Mouse (Mus musculus) heart, embryonic 15.5 days (tissue): ENCODE data around the gene Snapin. TPM values are rescaled to one million over a fixed set of nuclear protein-coding genes. Genes with fewer than 3 reads are reported as not detected.
A peak's percentile ranks its signal among the peaks of the same experiment; 100 is the strongest.

Source experiments
- ATAC-seq: fragments of 200-750 bp; cut with Nextera tagmentation; replicated peaks from 2 replicates; pipeline ENCODE4 v1.8.0; 2017; ENCODE audit warnings: low read depth, moderate TSS enrichment; ENCODE audit not compliant: insufficient number of reproducible peaks, insufficient read depth, low FRiP score
- H3K27ac ChIP-seq: fragments of 300-500 bp; sonication (generic); 2 replicates; pipeline ENCODE4 v1.5.1; 2015; ENCODE audit warnings: mild to moderate bottlenecking, inconsistent platforms
- H3K27me3 ChIP-seq: fragments of 300-500 bp; sonication (generic); 2 replicates; pipeline ENCODE4 v1.6.1; 2015; ENCODE audit warnings: inconsistent platforms
- H3K36me3 ChIP-seq: fragments of 300-500 bp; sonication (generic); 2 replicates; pipeline ENCODE4 v1.6.1; 2015; ENCODE audit warnings: mild to moderate bottlenecking, inconsistent platforms
- H3K4me1 ChIP-seq: fragments of 300-500 bp; sonication (generic); replicated peaks from 2 replicates; pipeline ENCODE4 v1.6.1; 2015; ENCODE audit warnings: inconsistent platforms
- H3K4me2 ChIP-seq: fragments of 300-500 bp; sonication (generic); 2 replicates; pipeline ENCODE4 v1.6.1; 2015; ENCODE audit warnings: inconsistent platforms, mild to moderate bottlenecking, moderate library complexity
- H3K4me3 ChIP-seq: fragments of 300-500 bp; sonication (generic); 2 replicates; pipeline ENCODE4 v1.5.1; 2015; ENCODE audit warnings: mild to moderate bottlenecking, inconsistent platforms
- H3K9ac ChIP-seq: fragments of 300-500 bp; sonication (generic); 2 replicates; pipeline ENCODE4 v1.6.1; 2015; ENCODE audit warnings: mild to moderate bottlenecking, inconsistent platforms
- H3K9me3 ChIP-seq: fragments of 300-500 bp; sonication (generic); replicated peaks from 2 replicates; pipeline ENCODE4 v1.6.1; 2016; ENCODE audit warnings: inconsistent platforms
- WGBS: fragments of 180-500 bp; shearing (Covaris S2); methylation state at CpG from one replicate; pipeline ENCODE4 v1.1.7; 2015; ENCODE audit warnings: mixed read lengths; 5-methylcytosine and 5-hydroxymethylcytosine counted together
- polyA plus RNA-seq: library from polyadenylated mRNA; unstranded; fragments of >200 nt; fragmentation: Nextera tagmentation; extraction: Ambion mirVana; gene quantifications from 2 replicates; pipeline ENCODE4 v1.2.1, GENCODE M21; 2015

The Snapin gene
- polyA plus RNA-seq, 1 experiment from 2014 or later: 71.5 TPM

GRCm38 (mm10) chr3:90515242-90515641, 24.4 kb upstream of the Snapin start:
- H3K36me3 ChIP-seq: no peaks in the 10 kb centered on the region; the same call in none of the 2 replicates
- H3K4me2 ChIP-seq: peak overlapping the region; percentile 93
- peak overlapping the region; percentile 89 for H3K27ac ChIP-seq
- no peak for ATAC-seq
- H3K27me3 ChIP-seq: no peaks in the 10 kb centered on the region
- peaks cover 29% of the 10 kb centered on the region for H3K4me1 ChIP-seq
- peak overlapping the region; percentile 57 for H3K4me3 ChIP-seq
- H3K9ac ChIP-seq: peak overlapping the region; percentile 66
- no peaks in the 10 kb centered on the region for H3K9me3 ChIP-seq
- 29% methylated on average over 1 of the region's 1 CpGs for WGBS

DNA sequence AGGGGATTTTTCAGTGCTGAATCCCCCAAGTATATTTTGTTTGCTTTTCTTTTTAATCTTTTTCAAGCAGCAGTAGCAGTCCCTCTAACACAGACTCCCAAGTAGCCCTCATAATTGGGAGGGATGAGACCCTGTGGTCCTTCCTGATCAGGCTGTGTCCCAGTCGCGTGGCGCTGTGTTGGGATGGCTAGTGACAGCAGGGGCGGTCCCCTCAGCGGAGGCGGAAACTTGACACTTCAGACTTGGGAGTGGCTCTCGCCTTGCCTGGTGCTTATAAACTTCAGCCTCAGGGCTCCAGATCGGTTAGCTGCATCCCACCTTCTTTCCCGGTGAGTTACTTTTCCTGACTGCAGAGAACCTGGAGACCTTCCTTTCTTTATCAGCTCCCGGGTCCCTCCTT, 23.9 kb upstream of the Snapin start:
- peak overlapping the region; percentile 89 for H3K27ac ChIP-seq
- H3K9me3 ChIP-seq: no peaks in the 10 kb centered on the region
- H3K4me1 ChIP-seq: peaks cover 29% of the 10 kb centered on the region
- WGBS: 0% methylated on average over 10 of the region's 10 CpGs
- peak; percentile 76 for ATAC-seq
- H3K9ac ChIP-seq: peak overlapping the region; percentile 66
- H3K4me3 ChIP-seq: peak overlapping the region; percentile 57
- H3K36me3 ChIP-seq: no peaks in the 10 kb centered on the region; the same call in none of the 2 replicates
- H3K27me3 ChIP-seq: no peaks in the 10 kb centered on the region
- H3K4me2 ChIP-seq: peak overlapping the region; percentile 93

DNA sequence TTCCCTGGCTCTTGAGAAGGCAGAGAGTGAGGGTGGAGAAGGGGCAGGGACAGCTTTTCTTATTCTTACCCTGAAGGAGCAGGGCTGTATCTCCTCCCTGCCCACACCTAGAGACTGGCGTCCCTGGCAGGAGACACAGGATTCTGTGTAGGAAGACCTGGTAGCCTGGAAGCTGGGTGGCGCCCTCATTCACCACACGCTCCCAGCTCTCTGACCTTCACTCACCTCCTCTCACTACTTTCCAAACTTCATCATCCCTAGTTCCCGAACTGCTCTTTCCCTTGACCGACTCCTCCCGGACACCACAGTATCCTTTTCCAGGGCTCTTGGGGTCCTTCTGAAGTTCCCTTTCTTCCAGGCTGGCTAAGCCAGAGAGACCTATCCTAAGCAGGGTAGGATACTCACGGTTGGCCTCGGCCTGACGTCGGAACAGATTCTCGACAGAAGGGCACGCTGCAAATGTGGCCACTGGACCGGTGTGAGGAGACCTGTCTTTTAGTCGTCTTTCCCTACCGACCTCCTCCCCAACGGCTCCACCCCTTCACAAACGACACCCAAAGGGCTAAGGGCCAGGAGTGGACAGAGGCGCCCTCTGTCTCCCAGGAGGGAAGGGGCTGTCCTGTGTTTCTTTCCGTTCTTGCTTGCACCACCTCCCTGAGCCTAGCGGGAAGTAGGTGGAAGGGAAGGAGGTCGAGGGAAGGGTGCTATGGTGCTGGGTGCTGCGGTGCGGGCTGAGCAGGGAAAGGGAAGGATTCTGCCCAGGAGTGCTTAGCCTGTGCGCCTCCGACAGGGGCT, 23.2 kb upstream of the Snapin start, which contains the start of the genes S100a1 and S100a13:
TSS of gene S100a1 (minus strand) at position 597 of the 795 bp plus-strand sequence.
TSS of gene S100a13 (plus strand) at position 640 of the 795 bp plus-strand sequence.
- no peaks in the 10 kb centered on the region for H3K27me3 ChIP-seq
- H3K9ac ChIP-seq: peak within 1 kb of the TSS; percentile 66
- 2% methylated on average over 25 of the region's 25 CpGs for WGBS
- peak within 1 kb of the TSS; percentile 89 for H3K27ac ChIP-seq
- no peaks in the 10 kb centered on the region for H3K9me3 ChIP-seq
- no peaks in the 10 kb centered on the region; the same call in none of the 2 replicates for H3K36me3 ChIP-seq
- peaks cover 29% of the 10 kb centered on the region for H3K4me1 ChIP-seq
- H3K4me2 ChIP-seq: peak within 1 kb of the TSS; percentile 93
- peak; percentile 63 for ATAC-seq
- H3K4me3 ChIP-seq: peak within 1 kb of the TSS; percentile 57

DNA sequence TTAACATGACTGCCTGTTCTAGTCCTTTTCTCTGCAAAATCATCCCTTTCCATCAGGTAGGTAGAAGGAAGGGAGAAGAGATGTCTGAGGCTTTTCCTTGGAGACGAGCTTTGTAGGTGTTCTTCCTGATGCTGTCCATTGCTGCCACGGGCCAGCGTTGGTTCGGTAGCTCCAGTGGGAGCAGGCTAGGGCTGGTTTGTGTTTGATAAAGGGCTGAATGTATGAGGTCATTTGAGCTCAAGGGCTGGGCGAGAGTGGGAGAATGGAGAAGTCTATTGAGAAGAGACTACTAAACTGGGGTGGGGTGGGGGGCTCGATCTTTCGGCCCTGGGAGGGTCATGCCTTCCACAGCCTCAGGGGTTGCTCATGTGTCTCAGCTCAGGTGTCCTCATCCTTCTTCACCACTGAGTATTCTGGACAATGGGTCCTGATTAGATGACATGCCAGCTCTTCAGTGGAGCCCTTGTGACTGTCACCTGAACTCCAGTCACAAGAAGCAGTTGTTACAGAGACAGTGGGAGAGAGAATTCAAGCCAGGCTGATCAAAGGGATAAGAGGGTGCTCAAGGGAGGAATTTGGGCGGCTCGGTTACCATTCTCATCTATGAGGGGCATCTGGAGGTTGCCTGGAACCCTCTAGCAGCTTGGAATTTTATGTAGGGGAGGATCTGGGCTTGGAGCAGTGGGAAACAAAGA, 22.3 kb upstream of the Snapin start:
- H3K9me3 ChIP-seq: no peaks in the 10 kb centered on the region
- WGBS: 61% methylated on average over 9 of the region's 9 CpGs
- H3K4me3 ChIP-seq: peak overlapping the region; percentile 57
- peak overlapping the region; percentile 66 for H3K9ac ChIP-seq
- no peaks in the 10 kb centered on the region for H3K27me3 ChIP-seq
- no peak for ATAC-seq
- no peaks in the 10 kb centered on the region; the same call in 1 of the 2 replicates for H3K36me3 ChIP-seq
- no peak overlapping the region for H3K27ac ChIP-seq
- peak overlapping the region; percentile 93 for H3K4me2 ChIP-seq
- peaks cover 31% of the 10 kb centered on the region for H3K4me1 ChIP-seq

DNA sequence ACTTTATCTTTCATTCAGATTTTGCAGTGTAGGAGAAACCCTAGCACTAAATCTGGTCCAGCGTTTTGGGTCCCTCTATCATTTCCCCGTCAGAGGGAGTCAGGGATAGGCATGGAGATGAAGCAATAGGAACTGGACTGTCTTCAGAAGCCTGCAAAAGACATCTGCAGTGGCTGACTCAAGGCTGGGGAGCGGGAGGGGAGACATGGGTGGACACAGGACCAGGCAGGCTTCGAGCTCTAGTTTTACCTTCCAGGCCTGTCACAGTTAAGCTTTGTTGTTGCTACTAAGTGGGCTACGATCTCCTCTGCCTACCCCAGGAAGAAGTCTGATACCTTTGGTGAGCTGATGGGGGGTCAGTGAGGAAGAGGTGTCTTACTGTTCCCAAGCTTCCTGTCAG, 21.4 kb upstream of the Snapin start:
- ATAC-seq: no peak

DNA sequence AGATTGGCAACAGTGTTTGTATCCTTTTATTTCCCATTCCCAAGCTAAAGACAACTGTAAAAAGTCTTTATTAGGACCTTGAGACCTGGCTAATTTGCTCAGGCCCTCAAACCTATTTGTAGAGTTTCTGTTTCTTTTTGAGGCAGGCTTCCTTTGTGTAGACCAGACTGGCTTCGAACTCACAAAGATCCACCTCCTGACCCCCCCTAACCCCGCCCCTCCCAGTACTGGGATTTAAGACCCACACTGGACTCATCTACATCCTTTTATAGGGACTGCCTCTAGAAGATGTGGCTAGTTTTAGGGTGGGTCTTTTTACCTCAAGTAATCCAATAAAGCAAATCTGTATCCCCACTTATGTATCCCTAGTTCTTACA, 18.9 kb upstream of the Snapin start:
- 38% methylated on average over 2 of the region's 2 CpGs for whole genome bisulfite sequencing
- H3K27ac ChIP-seq: peak overlapping the region; percentile 77
- no peak overlapping the region for H3K9ac ChIP-seq
- H3K4me1 ChIP-seq: peaks cover 33% of the 10 kb centered on the region
- H3K4me3 ChIP-seq: peak overlapping the region; percentile 84
- H3K9me3 ChIP-seq: no peaks in the 10 kb centered on the region
- H3K4me2 ChIP-seq: peak overlapping the region; percentile 60
- H3K36me3 ChIP-seq: peaks cover 29% of the 10 kb centered on the region
- no peak for ATAC-seq
- H3K27me3 ChIP-seq: no peaks in the 10 kb centered on the region

More for the DNA sequence above, 21.4 kb upstream of the Snapin start:
- Histone ChIP-seq H3K27ac (no peak overlapping the region), H3K4me1 (peaks cover 40% of the 10 kb centered on the region), H3K36me3 (peaks cover 4% of the 10 kb centered on the region), H3K9me3 (no peaks in the 10 kb centered on the region), H3K4me2 (no peak overlapping the region), H3K9ac (no peak overlapping the region), H3K27me3 (no peaks in the 10 kb centered on the region), H3K4me3 (no peak overlapping the region)
- WGBS: 74% methylated on average over 5 of the region's 5 CpGs

- Histone ChIP-seq H3K4me1 (peaks cover 33% of the 10 kb centered on the region), H3K27me3 (no peaks in the 10 kb centered on the region), H3K27ac (peak within 1 kb of the TSS; percentile 93), H3K9me3 (no peaks in the 10 kb centered on the region), H3K4me3 (peak within 1 kb of the TSS; percentile 84), H3K36me3 (peaks cover 35% of the 10 kb centered on the region), H3K9ac (peak within 1 kb of the TSS; percentile 96), H3K4me2 (peak within 1 kb of the TSS; percentile 66)
- WGBS: under 1% methylated on average over 66 of the region's 66 CpGs
- peak; percentile 88 for ATAC-seq
Observed at GRCm38 (mm10) chr3:90508950-90509746, 18.3 kb upstream of the Snapin start, which contains the start of gene Chtop. Gene Chtop, minus strand, starts transcription at chr3:90509498.

GRCm38 (mm10) chr3:90508287-90508949, 17.6 kb upstream of the Snapin start:
- no peak for ATAC-seq
- Histone ChIP-seq H3K4me3 (peak overlapping the region; percentile 84), H3K27ac (peak overlapping the region; percentile 93), H3K9me3 (no peaks in the 10 kb centered on the region), H3K9ac (peak overlapping the region; percentile 96), H3K4me1 (peaks cover 30% of the 10 kb centered on the region), H3K4me2 (peak overlapping the region; percentile 66), H3K36me3 (peaks cover 43% of the 10 kb centered on the region), H3K27me3 (no peaks in the 10 kb centered on the region)
- 3% methylated on average over 20 of the region's 20 CpGs for WGBS

- peaks cover 63% of the 10 kb centered on the region for H3K36me3 ChIP-seq
- ATAC-seq: no peak
- H3K27ac ChIP-seq: no peak overlapping the region
- H3K9ac ChIP-seq: no peak overlapping the region
- H3K4me1 ChIP-seq: peaks cover 16% of the 10 kb centered on the region
- no peaks in the 10 kb centered on the region for H3K9me3 ChIP-seq
- H3K4me2 ChIP-seq: no peak overlapping the region
- H3K4me3 ChIP-seq: no peak overlapping the region
- WGBS: 59% methylated on average over 3 of the region's 3 CpGs
- no peaks in the 10 kb centered on the region for H3K27me3 ChIP-seq
Observed at GRCm38 (mm10) chr3:90506362-90506761, 15.5 kb upstream of the Snapin start.

GRCm38 (mm10) chr3:90505216-90505615, 14.4 kb upstream of the Snapin start:
- Histone ChIP-seq H3K4me2 (no peak overlapping the region), H3K9me3 (no peaks in the 10 kb centered on the region), H3K27ac (no peak overlapping the region), H3K9ac (no peak overlapping the region), H3K27me3 (no peaks in the 10 kb centered on the region), H3K4me1 (peaks cover 16% of the 10 kb centered on the region), H3K4me3 (no peak overlapping the region), H3K36me3 (peaks cover 71% of the 10 kb centered on the region)
- WGBS: 90% methylated on average over 5 of the region's 5 CpGs
- ATAC-seq: no peak
